Mouse (Mus musculus) testis, postnatal 14 days (tissue): ENCODE data around the gene Phlda1.

Experiments used
- DNase-seq: peaks from one replicate; pipeline ENCODE4 v3.0.0; 2021; ENCODE audit warnings: low spot score

Phlda1 gene

GRCm38 (mm10) chr10:111528283-111528682 lies 22.2 kb downstream of the Phlda1 start:
- DNase-seq = no peak

GRCm38 (mm10) chr10:111530398-111530797 lies 24.3 kb downstream of the Phlda1 start:
- DNase-seq = no peak

GRCm38 (mm10) chr10:111534691-111535090 lies 28.6 kb downstream of the Phlda1 start:
- DNase-seq = no peak

- no peak for DNase-seq
These were observed 31.3 kb downstream of the Phlda1 start for GRCm38 (mm10) chr10:111537410-111537809.

GRCm38 (mm10) chr10:111539724-111540324 lies 33.7 kb downstream of the Phlda1 start:
- no peak for DNase-seq

GRCm38 (mm10) chr10:111540678-111541077 lies 34.6 kb downstream of the Phlda1 start:
- DNase-seq = no peak

- no peak for DNase-seq
These were observed 37.0 kb downstream of the Phlda1 start for GRCm38 (mm10) chr10:111543106-111543505.

GRCm38 (mm10) chr10:111543781-111544260 lies 37.7 kb downstream of the Phlda1 start:
- DNase-seq = no peak

GRCm38 (mm10) chr10:111544311-111544710 lies 38.2 kb downstream of the Phlda1 start:
- no peak for DNase-seq

- no peak for DNase-seq
These were observed 39.6 kb downstream of the Phlda1 start for GRCm38 (mm10) chr10:111545648-111546047.

- DNase-seq = no peak
These were observed 41.8 kb downstream of the Phlda1 start for GRCm38 (mm10) chr10:111547881-111548372.

GRCm38 (mm10) chr10:111550075-111550695 lies 44.1 kb downstream of the Phlda1 start:
- DNase-seq = no peak

- DNase-seq = no peak
These were observed 47.6 kb downstream of the Phlda1 start for GRCm38 (mm10) chr10:111553695-111554094.

GRCm38 (mm10) chr10:111554651-111555050 lies 48.6 kb downstream of the Phlda1 start:
- DNase-seq = no peak

GRCm38 (mm10) chr10:111558211-111558610 lies 52.1 kb downstream of the Phlda1 start:
- no peak for DNase-seq
